Mouse (Mus musculus) limb, embryonic 14.5 days (tissue): ENCODE data around the gene Psmb8. TPM values are rescaled to one million over a fixed set of nuclear protein-coding genes. Genes with fewer than 3 reads are reported as not detected.

Experiments used
- ATAC-seq: fragments of 200-750 bp; cut with Nextera tagmentation; 2 replicates; pipeline ENCODE4 v1.8.0; 2017; ENCODE audit warnings: low read depth, moderate number of reproducible peaks, moderate TSS enrichment; ENCODE audit not compliant: low FRiP score
- DNase-seq: peaks from one replicate; pipeline ENCODE4 v3.0.0-alpha.2; 2015; ENCODE audit warnings: low spot score
- H3K27ac ChIP-seq: fragments of 300-500 bp; sonication (generic); replicated peaks from 2 replicates; pipeline ENCODE4 v1.5.1; 2014; ENCODE audit warnings: low read depth, mild to moderate bottlenecking, low read length, moderate library complexity, mixed read lengths
- H3K27me3 ChIP-seq: fragments of 300-500 bp; sonication (generic); 2 replicates; pipeline ENCODE4 v1.6.1; 2014; ENCODE audit warnings: low read length, mixed read lengths; ENCODE audit not compliant: control insufficient read depth, insufficient read depth
- H3K36me3 ChIP-seq: fragments of 300-500 bp; sonication (generic); 2 replicates; pipeline ENCODE4 v1.6.1; 2014; ENCODE audit warnings: mild to moderate bottlenecking, low read length, moderate library complexity, mixed read lengths; ENCODE audit not compliant: control insufficient read depth, insufficient read depth
- H3K4me1 ChIP-seq: fragments of 300-500 bp; sonication (generic); 2 replicates; pipeline ENCODE4 v1.6.1; 2014; ENCODE audit warnings: antibody characterized with exemption, low read length, mixed read lengths; ENCODE audit not compliant: control insufficient read depth, insufficient read depth
- H3K4me2 ChIP-seq: fragments of 300-500 bp; sonication (generic); replicated peaks from 2 replicates; pipeline ENCODE4 v1.6.1; 2014; ENCODE audit warnings: low read depth, mild to moderate bottlenecking, low read length, moderate library complexity; ENCODE audit not compliant: severe bottlenecking
- H3K4me3 ChIP-seq: fragments of 300-500 bp; sonication (generic); replicated peaks from 2 replicates; pipeline ENCODE4 v1.5.1; 2014; ENCODE audit warnings: low read length
- H3K9ac ChIP-seq: fragments of 300-500 bp; sonication (generic); 2 replicates; pipeline ENCODE4 v1.6.1; 2014; ENCODE audit warnings: mild to moderate bottlenecking, low read depth, low read length, moderate library complexity; ENCODE audit not compliant: severe bottlenecking
- H3K9me3 ChIP-seq: fragments of 300-500 bp; sonication (generic); 2 replicates; pipeline ENCODE4 v1.6.1; 2016; ENCODE audit warnings: low read length; ENCODE audit not compliant: control insufficient read depth
- POLR2A ChIP-seq: fragments of 200-500 bp; IDR thresholded peaks from 2 replicates; pipeline ENCODE4 v1.8.0; 2012; ENCODE audit warnings: inconsistent platforms, mild to moderate bottlenecking, moderate library complexity, borderline replicate concordance; ENCODE audit not compliant: insufficient read depth, insufficient read length; ENCODE audit errors: extremely low read depth
- WGBS: fragments of 180-500 bp; shearing (Covaris S2); extraction: QIAGEN DNeasy Blood & Tissue Kit; methylation state at CpG from one replicate; pipeline ENCODE4 v1.1.7; 2014; 5-methylcytosine and 5-hydroxymethylcytosine counted together
- polyA plus RNA-seq, 2 experiments: library from polyadenylated mRNA; depleted of rRNA in 1 of 2; stranded (reverse) in 1 of 2; unstranded in 1 of 2; fragments of >200 nt; fragmentation: Nextera tagmentation in 1 of 2; extraction: Ambion mirVana in 1 of 2; gene quantifications; 2 replicates each; pipeline versions ENCODE4 v1.2.1 to v1.2.3; 2012 to 2014

Gene Psmb8
- polyA plus RNA-seq, 2 experiments = 6.8 to 9.2 TPM

DNA sequence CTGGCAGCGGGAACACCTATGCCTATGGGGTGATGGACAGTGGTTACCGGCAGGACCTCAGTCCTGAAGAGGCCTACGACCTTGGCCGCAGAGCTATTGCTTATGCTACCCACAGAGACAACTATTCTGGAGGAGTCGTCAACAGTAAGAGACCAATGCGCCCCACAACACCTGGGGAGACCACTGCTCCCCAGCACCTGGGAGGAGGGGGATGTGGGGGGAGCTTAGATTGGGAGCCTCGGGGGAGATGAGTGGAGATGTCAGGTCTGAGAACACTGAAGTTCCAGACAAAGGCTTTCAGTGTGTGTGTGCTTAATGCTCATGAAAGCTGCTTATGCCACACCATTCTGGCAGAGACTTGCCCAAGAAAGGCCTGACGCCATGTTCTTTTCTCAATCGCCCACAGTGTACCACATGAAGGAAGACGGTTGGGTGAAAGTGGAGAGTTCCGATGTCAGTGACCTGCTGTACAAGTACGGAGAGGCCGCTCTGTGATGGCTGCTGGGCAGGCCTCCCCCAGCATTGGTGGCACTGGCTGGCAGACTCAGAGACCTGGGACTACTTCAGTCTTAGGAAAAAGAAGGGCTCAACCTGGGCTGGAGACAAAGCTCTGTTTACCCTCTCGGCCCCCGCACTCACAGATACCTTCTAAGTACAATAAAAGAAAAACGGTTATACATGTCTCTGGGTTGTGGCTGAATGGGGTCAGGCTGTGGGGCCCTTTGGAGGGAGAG is 3.4 kb downstream of the Psmb8 start:
- Histone ChIP-seq H3K36me3 (no peaks in the 10 kb centered on the region), H3K27me3 (peaks cover 47% of the 10 kb centered on the region), H3K4me1 (peaks cover 3% of the 10 kb centered on the region; the same call in 1 of the 2 replicates), H3K9ac (no peak overlapping the region), H3K4me3 (no peak overlapping the region), H3K27ac (no peak overlapping the region), H3K4me2 (no peak overlapping the region), H3K9me3 (no peaks in the 10 kb centered on the region)
- ATAC-seq = no peak
- WGBS = 86% methylated on average over 16 of the region's 16 CpGs
- no peak for TF ChIP-seq POLR2A
- DNase-seq = no peak

DNA sequence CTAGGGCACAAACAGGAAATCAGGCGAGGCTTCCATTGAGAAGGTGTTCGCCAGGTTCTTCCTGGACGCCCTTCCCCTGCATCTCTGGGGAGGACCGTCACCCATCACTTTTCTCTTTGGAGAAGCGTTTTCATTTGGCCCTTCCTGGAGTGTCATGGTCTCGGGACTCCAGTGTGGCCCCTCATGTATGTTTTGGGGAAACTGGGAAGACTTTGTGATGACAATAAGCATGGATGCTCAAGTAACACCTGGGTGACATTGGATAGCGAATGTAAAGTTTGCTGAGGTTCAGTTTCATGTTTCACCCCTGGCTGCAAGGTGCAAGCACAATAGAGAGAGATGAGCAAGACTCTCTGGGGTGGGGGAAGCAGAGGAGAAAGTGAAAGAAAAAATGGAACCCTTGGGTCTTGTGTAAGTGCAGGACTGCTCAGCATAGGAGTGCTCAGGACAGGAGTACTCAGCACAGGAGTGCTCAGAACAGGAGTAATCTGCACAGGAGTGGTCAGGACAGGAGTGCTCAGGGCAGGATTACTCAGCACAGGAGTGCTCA is 4.1 kb downstream of the Psmb8 start:
- Histone ChIP-seq H3K4me2 (no peak overlapping the region), H3K4me3 (no peak overlapping the region), H3K9me3 (no peaks in the 10 kb centered on the region), H3K27ac (no peak overlapping the region), H3K4me1 (peaks cover 3% of the 10 kb centered on the region; the same call in 1 of the 2 replicates), H3K27me3 (peaks cover 42% of the 10 kb centered on the region), H3K36me3 (no peaks in the 10 kb centered on the region), H3K9ac (no peak overlapping the region)
- TF ChIP-seq POLR2A = no peak
- no peak for DNase-seq
- no peak for ATAC-seq
- 59% methylated on average over 7 of the region's 7 CpGs for WGBS

DNA sequence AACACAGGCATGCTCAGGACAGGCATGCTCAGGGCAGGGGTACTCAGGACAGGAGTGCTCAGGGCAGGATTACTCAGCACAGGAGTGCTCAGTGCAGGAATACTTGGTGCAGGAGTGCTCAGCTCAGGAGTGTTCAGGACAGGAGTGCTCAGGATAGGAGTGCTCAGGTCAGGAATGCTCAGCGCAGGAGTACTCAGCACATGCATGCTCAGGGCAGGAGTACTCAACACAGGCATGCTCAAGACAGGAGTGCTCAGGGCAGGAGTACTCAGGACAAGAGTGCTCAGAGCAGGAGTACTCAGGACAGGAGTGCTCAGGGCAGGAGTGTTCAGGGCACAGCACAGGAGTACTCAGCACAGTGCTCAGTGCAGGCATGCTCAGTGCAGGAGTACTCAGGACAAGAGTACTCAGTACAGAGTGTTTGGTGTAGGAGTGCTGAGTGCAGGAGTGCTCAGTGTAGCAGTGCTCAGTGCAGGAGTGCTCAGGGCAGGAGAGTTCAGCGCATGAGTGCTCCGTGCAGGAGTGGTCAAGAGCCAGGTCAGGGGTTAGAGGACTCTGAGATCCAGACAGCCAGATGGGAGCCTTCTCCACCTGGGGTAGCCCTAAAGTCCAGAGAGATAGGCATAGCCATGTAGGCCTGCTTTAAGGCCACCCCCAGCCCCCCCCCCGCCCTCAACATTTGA is 5.4 kb downstream of the Psmb8 start:
- no peak overlapping the region for H3K4me2 ChIP-seq
- H3K27ac ChIP-seq = no peak overlapping the region
- H3K9ac ChIP-seq = no peak overlapping the region
- H3K36me3 ChIP-seq = no peaks in the 10 kb centered on the region
- 87% methylated on average over 4 of the region's 4 CpGs for WGBS
- H3K27me3 ChIP-seq = peaks cover 29% of the 10 kb centered on the region
- ATAC-seq (no peak), DNase-seq (no peak)
- H3K4me1 ChIP-seq = peaks cover 2% of the 10 kb centered on the region; the same call in 1 of the 2 replicates
- no peaks in the 10 kb centered on the region for H3K9me3 ChIP-seq
- TF ChIP-seq POLR2A = no peak
- H3K4me3 ChIP-seq = no peak overlapping the region

DNA sequence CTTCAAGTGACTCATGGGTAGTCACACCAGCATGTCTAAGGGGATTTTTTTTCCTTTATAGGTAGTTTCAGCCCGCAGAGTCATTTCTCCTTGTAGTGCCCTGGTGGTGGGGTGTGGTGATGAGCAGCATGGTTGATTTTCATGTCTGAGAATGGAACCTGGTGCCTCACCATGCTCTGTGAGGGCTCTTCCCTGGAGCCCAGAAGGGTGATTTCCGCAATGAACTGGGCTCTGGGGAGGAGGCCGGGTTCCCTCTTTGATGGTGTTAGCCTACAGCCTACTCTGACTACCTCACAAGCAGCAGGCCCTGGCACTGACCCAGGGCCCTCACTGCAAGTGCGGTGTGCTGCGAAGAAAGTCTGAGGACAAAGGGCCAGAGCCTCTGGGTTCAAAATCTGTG is 5.9 kb downstream of the Psmb8 start, which contains the start of gene Tap2:
TSS of gene Tap2 (plus strand) at position 84 of the 400 bp plus-strand sequence.
- no peak for DNase-seq
- H3K4me2 ChIP-seq = peak within 1 kb of the TSS; percentile 92
- H3K9ac ChIP-seq = peak within 1 kb of the TSS; percentile 68
- no peak for ATAC-seq
- no peak for TF ChIP-seq POLR2A
- no peaks in the 10 kb centered on the region for H3K9me3 ChIP-seq
- H3K4me3 ChIP-seq = peak within 1 kb of the TSS; percentile 62
- H3K27me3 ChIP-seq = peaks cover 23% of the 10 kb centered on the region
- WGBS = 73% methylated on average over 5 of the region's 5 CpGs
- no peaks in the 10 kb centered on the region for H3K36me3 ChIP-seq
- no peaks in the 10 kb centered on the region; the same call in 1 of the 2 replicates for H3K4me1 ChIP-seq
- no peak within 1 kb of the TSS for H3K27ac ChIP-seq

DNA sequence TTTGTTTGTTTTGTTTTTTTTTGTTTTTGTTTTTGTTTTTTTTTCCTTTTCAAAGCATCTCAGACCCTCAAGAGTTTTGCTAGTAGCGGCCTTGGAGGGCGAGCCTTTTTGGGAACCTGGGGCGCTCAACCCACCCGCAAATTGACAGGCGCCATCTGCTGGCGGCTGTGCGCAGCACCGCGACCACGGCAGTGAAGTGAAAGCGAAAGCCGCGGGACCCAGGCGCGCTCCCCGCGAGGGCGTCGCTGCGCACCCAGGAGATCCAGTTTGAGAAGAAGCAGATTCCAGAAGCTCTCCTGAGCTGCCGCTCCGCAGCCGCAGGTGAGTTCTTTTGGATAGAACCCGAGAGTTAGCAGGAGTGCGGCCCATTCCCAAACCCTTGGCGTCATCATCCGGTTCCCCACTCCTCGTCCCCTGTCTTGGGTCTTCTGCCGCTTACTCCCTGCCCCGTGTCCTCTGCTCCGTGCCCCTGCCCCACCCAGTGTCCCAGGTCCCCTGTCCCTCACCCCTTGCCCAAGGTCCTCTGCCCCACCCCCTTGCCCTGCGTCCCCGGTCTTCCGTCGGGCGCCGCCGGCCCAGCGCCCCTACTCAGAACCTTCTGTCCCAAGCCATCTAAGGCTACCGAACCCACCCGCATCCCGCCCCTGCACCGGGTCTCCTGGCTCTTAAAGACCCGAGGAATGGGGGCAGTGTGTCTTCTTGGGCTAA is 6.9 kb downstream of the Psmb8 start:
- ATAC-seq (peak; percentile 82), DNase-seq (peak; percentile 44)
- Histone ChIP-seq H3K4me3 (peak overlapping the region; percentile 62), H3K4me1 (no peaks in the 10 kb centered on the region; the same call in 1 of the 2 replicates), H3K36me3 (no peaks in the 10 kb centered on the region), H3K4me2 (peak overlapping the region; percentile 92), H3K27ac (no peak overlapping the region), H3K9me3 (no peaks in the 10 kb centered on the region), H3K27me3 (peaks cover 16% of the 10 kb centered on the region; the same call in 1 of the 2 replicates), H3K9ac (peak overlapping the region; percentile 68)
- 2% methylated on average over 41 of the region's 44 CpGs for WGBS
- no peak for TF ChIP-seq POLR2A
